ENCODE assay signal across 7 mouse cellular contexts in genomic region chr6:17306602-17307325, GRCm38 (mm10). TPM values are rescaled to one million over a fixed set of nuclear protein-coding genes. Genes with fewer than 3 reads are reported as not detected.
A peak's percentile ranks its signal among the peaks of the same experiment; 100 is the strongest.
DNase-seq lines count a peak whose midpoint lies in the region; ATAC-seq and TF ChIP-seq lines count a peak whose summit lies in the region.

No protein-coding gene starts in this region.

- no peaks in the 10 kb centered on the region; the same call in 1 of the 2 replicates for H3K27me3 ChIP-seq in ES-Bruce4 (ENCODE audit: control insufficient read depth, insufficient read depth, low read length, poor library complexity, severe bottlenecking)
- H3K27me3 ChIP-seq in intestine, embryonic 15.5 days (replicated peaks) = peaks cover 10% of the 10 kb centered on the region

- H3K4me2 ChIP-seq in intestine, embryonic 15.5 days (replicated peaks) = peak overlapping the region; percentile 87

- no peak for TF ChIP-seq POLR2A in ES-Bruce4 (IDR thresholded peaks at IDR 0.05; ENCODE audit: insufficient read depth, low read length)
- no peak; the same call in 1 of the 2 replicates for TF ChIP-seq POLR2A in lung, adult 2 months (IDR thresholded peaks at IDR 0.05; ENCODE audit: borderline replicate concordance, extremely low read depth, low read depth, low read length)

- intact Hi-C loops in gastrocnemius, postnatal 36 days (cut with DNase I) = loop anchor here (2.0 to 5.0 kb wide), 3 partner anchors 26 to 202 kb away; partner anchors contain the start of gene Cav2

- peak; percentile 40 for ATAC-seq in intestine, embryonic 15.5 days

- H3K27ac ChIP-seq in ES-Bruce4 (ENCODE audit: insufficient read depth, low read length) = no peak overlapping the region
- peak overlapping the region; percentile 84 for H3K27ac ChIP-seq in intestine, embryonic 15.5 days

- H3K4me3 ChIP-seq in ES-Bruce4 (ENCODE audit: low read depth, low read length) = peak overlapping the region; percentile 52
- H3K4me3 ChIP-seq in intestine, embryonic 15.5 days (replicated peaks) = peak overlapping the region; percentile 47
- peak overlapping the region; percentile 99 for H3K4me3 ChIP-seq in lung, adult 2 months (replicated peaks; ENCODE audit: extremely low read depth, low read depth, low read length)

- TF ChIP-seq EP300 in ES-Bruce4 (IDR thresholded peaks at IDR 0.05; ENCODE audit: insufficient read depth, low read depth, low read length) = no peak

- no peaks in the 10 kb centered on the region for H3K9me3 ChIP-seq in ES-Bruce4 (replicated peaks; ENCODE audit: control insufficient read depth, insufficient read depth, low read length, poor library complexity, severe bottlenecking)
- H3K9me3 ChIP-seq in intestine, embryonic 15.5 days = no peaks in the 10 kb centered on the region

- TF ChIP-seq CTCF in ES-Bruce4 (IDR thresholded peaks at IDR 0.05; ENCODE audit: low read depth, low read length) = no peak
- TF ChIP-seq CTCF in lung, adult 2 months (IDR thresholded peaks at IDR 0.05; ENCODE audit: insufficient read depth, low read length) = no peak

- peak; percentile 39 for DNase-seq in adrenal gland, postnatal 14 days
- DNase-seq in gastrocnemius, postnatal 36 days = peak; percentile 21 to 42
- DNase-seq in lung, adult 2 months = peak; percentile 69
- peak; percentile 35 for DNase-seq in ovary, postnatal 36 days (ENCODE audit: low spot score)
- DNase-seq in T-cell, adult 2 months (ENCODE audit: low spot score) = no peak

- peaks cover 2% of the 10 kb centered on the region for H3K4me1 ChIP-seq in ES-Bruce4 (ENCODE audit: control insufficient read depth, insufficient read depth, low read length)
- peaks cover 16% of the 10 kb centered on the region for H3K4me1 ChIP-seq in intestine, embryonic 15.5 days (replicated peaks)
- H3K4me1 ChIP-seq in lung, adult 2 months (ENCODE audit: control insufficient read depth, insufficient read depth, low read length) = peaks cover 3% of the 10 kb centered on the region; the same call in 1 of the 2 replicates

- 3% methylated on average over 19 of the region's 19 CpGs for WGBS in intestine, embryonic 15.5 days
- WGBS in lung, adult 2 months = under 1% methylated on average over 18 of the region's 19 CpGs

- no peaks in the 10 kb centered on the region for H3K36me3 ChIP-seq in ES-Bruce4 (ENCODE audit: control insufficient read depth, insufficient read depth, low read length, poor library complexity, severe bottlenecking)
- H3K36me3 ChIP-seq in intestine, embryonic 15.5 days = no peaks in the 10 kb centered on the region

- H3K9ac ChIP-seq in ES-Bruce4 (ENCODE audit: low read depth, poor library complexity, severe bottlenecking) = no peak overlapping the region
- H3K9ac ChIP-seq in intestine, embryonic 15.5 days = peak overlapping the region; percentile 52

RNA-seq across cellular contexts. Expression of gene Cav1, which starts 0.6 kb away (rescaled TPM):
- 22.4 and 28.7 TPM in 2 replicates for polyA plus RNA-seq in ES-Bruce4 (2011; ENCODE audit: insufficient read depth, insufficient read length, low read depth, missing spikeins)
- 381 and 383 TPM in 2 replicates for total RNA-seq in adrenal gland, postnatal 14 days (2021)
- 100 to 1,000 TPM; 116 to 122 TPM for total RNA-seq in gastrocnemius, postnatal 36 days (2021)
- 178 and 201 TPM in 2 replicates for polyA plus RNA-seq in intestine, embryonic 15.5 days (2015; fragmentation: Nextera tagmentation; extraction: Ambion mirVana)
- 1,746 and 2,229 TPM in 2 replicates for polyA plus RNA-seq in lung, adult 2 months (2012; rRNA removed)

RNA-seq across cellular contexts. Expression of gene Cav2, which starts 25.8 kb away (rescaled TPM):
- polyA plus RNA-seq in ES-Bruce4 (2011; ENCODE audit: insufficient read depth, insufficient read length, low read depth, missing spikeins) = 4.7 and 6.4 TPM in 2 replicates
- 55.3 and 61.5 TPM in 2 replicates for total RNA-seq in adrenal gland, postnatal 14 days (2021)
- total RNA-seq in gastrocnemius, postnatal 36 days (2021) = 10 to 100 TPM; 17.5 to 20.3 TPM
- 21.5 and 23.2 TPM in 2 replicates for polyA plus RNA-seq in intestine, embryonic 15.5 days (2015; fragmentation: Nextera tagmentation; extraction: Ambion mirVana)
- 220 and 261 TPM in 2 replicates for polyA plus RNA-seq in lung, adult 2 months (2012; rRNA removed)

Comparison
In these comparisons a context has a peak if more than half of its experiments do, and no peak if none do; other contexts are left out.
1. H3K4me3 ChIP-seq: peak in every context shown above with its lines; median percentile 99 in lung, adult 2 months; 52 in ES-Bruce4; 47 in intestine, embryonic 15.5 days.